Mouse (Mus musculus): ENCODE measurements around the gene Rhbdl1.

GRCm38 (mm10) chr17:25841117-25841880 is 4.2 kb upstream of the Rhbdl1 start, which contains the start of gene Gm20683:
- no peak for TF ChIP-seq CTCF (IDR thresholded peaks at IDR 0.05; ENCODE audit: low read depth, low read length)
- TF ChIP-seq POLR2A (IDR thresholded peaks at IDR 0.05; ENCODE audit: borderline replicate concordance, low read depth, low read length): no peak
